Mouse (Mus musculus) intestine, embryonic 16.5 days (tissue): ENCODE results near the gene Qdpr. TPM values are rescaled to one million over a fixed set of nuclear protein-coding genes. Genes with fewer than 3 reads are reported as not detected.
"Not testable (repeated sequence)": the region's sequence is repeated elsewhere in the genome, so short reads cannot be mapped to it uniquely, and the experiment has no call there.

ENCODE experiments used
- ATAC-seq: fragments of 200-750 bp; cut with Nextera tagmentation; 2 replicates; pipeline ENCODE4 v1.8.0; 2017; ENCODE audit warnings: moderate TSS enrichment, moderate library complexity
- H3K27ac ChIP-seq: fragments of 300-500 bp; sonication (generic); 2 replicates; pipeline ENCODE4 v1.5.1; 2014; ENCODE audit warnings: mild to moderate bottlenecking, low read length
- H3K27me3 ChIP-seq: fragments of 300-500 bp; sonication (generic); replicated peaks from 2 replicates; pipeline ENCODE4 v1.6.1; 2014; ENCODE audit warnings: low read length, control low read depth, mixed read lengths; ENCODE audit not compliant: control insufficient read depth, insufficient read depth
- H3K36me3 ChIP-seq: fragments of 300-500 bp; sonication (generic); 2 replicates; pipeline ENCODE4 v1.6.1; 2014; ENCODE audit warnings: low read length, control low read depth; ENCODE audit not compliant: control insufficient read depth, insufficient read depth
- H3K4me1 ChIP-seq: fragments of 300-500 bp; sonication (generic); 2 replicates; pipeline ENCODE4 v1.6.1; 2014; ENCODE audit warnings: low read length, control low read depth, mixed read lengths; ENCODE audit not compliant: control insufficient read depth, insufficient read depth
- H3K4me2 ChIP-seq: fragments of 300-500 bp; sonication (generic); 2 replicates; pipeline ENCODE4 v1.6.1; 2014; ENCODE audit warnings: low read depth, low read length, control low read depth
- H3K4me3 ChIP-seq: fragments of 300-500 bp; sonication (generic); 2 replicates; pipeline ENCODE4 v1.5.1; 2014; ENCODE audit warnings: mild to moderate bottlenecking, low read length
- H3K9ac ChIP-seq: fragments of 300-500 bp; sonication (generic); 2 replicates; pipeline ENCODE4 v1.6.1; 2014; ENCODE audit warnings: low read depth, low read length
- H3K9me3 ChIP-seq: fragments of 300-500 bp; sonication (generic); 2 replicates; pipeline ENCODE4 v1.6.1; 2016; ENCODE audit warnings: low read length, control low read depth; ENCODE audit not compliant: control insufficient read depth
- WGBS: fragments of 180-500 bp; shearing (Covaris S2); extraction: QIAGEN DNeasy Blood & Tissue Kit; methylation state at CpG from one replicate; pipeline ENCODE4 v1.1.7; 2014; 5-methylcytosine and 5-hydroxymethylcytosine counted together
- polyA plus RNA-seq: library from polyadenylated mRNA; unstranded; fragments of >200 nt; fragmentation: Nextera tagmentation; extraction: Ambion mirVana; gene quantifications from 2 replicates; pipeline ENCODE4 v1.2.1, GENCODE M21; 2015

The Qdpr gene
- polyA plus RNA-seq, 1 experiment from 2014 or later, result 359 TPM

DNA sequence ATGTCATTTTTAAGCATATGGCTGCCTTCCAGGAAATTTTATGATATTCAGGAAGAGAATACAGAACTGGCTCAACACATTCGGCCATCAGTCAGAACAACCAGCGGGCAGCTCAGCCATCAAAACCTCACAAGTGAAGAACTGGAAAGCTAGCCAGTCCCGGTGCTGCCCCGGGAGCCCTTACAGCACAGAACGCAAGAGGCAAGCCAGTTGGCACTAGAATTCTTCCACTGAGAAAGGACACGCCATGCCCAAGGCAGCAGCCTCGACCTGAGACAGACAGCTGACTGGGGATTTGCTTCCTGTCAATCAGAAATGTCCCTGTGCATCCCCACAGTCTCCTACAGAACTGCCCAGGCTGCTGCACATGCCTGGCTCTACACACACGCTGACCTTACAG, 11.7 kb downstream of the Qdpr start:
- Histone ChIP-seq H3K27me3 (no peaks in the 10 kb centered on the region), H3K9me3 (no peaks in the 10 kb centered on the region), H3K4me3 (no peak overlapping the region), H3K27ac (no peak overlapping the region), H3K9ac (no peak overlapping the region), H3K4me1 (0 out of 2 replicates have a peak, but pooled peaks cover 8% of the 10 kb centered on the region), H3K4me2 (no peak overlapping the region), H3K36me3 (no peaks in the 10 kb centered on the region; the same call in 1 of the 2 replicates)
- 86% methylated on average over 8 of the region's 8 CpGs for WGBS
- ATAC-seq, result no peak

DNA sequence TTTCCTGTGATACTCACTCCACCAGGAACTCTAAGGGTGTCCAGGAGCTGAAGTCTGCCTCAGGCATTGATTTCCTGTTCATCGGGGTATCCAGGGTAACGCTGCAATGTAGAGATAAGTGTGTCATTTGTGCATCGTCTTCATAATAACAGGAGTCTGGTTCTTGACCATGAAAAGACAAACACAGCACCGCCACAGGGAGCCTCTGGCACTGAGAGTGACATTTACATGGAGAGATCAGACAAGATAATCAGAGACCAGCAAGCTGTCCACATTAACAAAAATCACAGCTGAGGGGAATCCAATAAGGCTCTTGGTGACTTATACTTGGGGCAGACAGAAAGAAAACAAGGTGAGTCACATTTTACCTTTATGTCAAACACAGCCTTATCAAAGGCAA, 12.2 kb downstream of the Qdpr start:
- WGBS, result 59% methylated on average over 4 of the region's 4 CpGs

DNA sequence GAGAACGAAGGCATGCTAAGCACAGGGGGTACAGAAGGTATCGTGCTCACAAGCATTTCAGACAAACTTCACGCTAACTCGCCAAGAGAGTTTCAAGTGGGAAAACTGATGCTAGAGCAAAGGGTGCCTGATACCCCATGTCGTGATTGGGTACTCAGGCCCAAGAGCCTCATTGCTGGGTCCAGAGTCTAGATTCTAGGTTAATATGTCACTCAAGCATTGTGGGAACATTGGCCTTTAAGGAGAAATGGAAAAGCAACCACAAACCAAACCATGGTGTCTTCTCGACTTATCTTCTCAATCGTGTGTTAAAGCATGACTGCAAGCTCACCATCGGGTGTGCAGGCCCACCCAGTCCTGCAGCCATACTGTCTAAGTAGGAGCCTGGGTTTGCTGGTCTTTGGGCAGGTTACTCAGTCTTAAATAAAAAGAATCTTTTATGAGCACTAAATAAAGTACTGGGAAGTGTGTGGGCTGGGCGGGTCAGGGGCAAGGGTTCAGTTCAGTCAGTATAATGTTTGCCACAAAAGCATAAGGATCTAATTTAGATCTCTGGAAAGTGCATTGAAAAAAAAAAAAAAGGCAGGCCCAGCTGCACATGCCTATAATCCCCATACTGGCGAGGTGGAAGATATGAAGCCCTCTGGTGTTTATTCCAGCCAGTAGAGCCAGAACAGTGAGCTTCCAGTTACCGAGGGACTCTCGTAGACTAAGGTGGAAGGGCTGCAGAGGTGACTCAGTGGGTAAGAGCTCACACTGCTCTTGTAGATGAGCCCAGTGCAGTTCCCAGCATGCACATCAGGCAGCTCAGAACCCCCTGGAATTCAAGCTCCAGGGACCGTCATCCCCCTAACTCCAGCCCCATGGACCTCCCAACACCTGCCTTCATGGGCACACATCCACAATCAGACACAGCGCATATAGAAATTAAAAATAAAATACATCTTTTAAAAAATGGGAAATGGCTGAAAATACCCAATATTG, 13.8 kb downstream of the Qdpr start:
- H3K9me3 ChIP-seq, result no peaks in the 10 kb centered on the region
- 74% methylated on average over 14 of the region's 14 CpGs for WGBS
- peak overlapping the region; percentile 86 for H3K27ac ChIP-seq
- H3K27me3 ChIP-seq, result no peaks in the 10 kb centered on the region
- 0 out of 2 replicates have a peak, but pooled peaks cover 8% of the 10 kb centered on the region for H3K4me1 ChIP-seq
- H3K9ac ChIP-seq, result no peak overlapping the region
- no peak overlapping the region for H3K4me2 ChIP-seq
- no peak overlapping the region for H3K4me3 ChIP-seq
- H3K36me3 ChIP-seq, result no peaks in the 10 kb centered on the region; the same call in 1 of the 2 replicates
- peak; percentile 90 for ATAC-seq

More for the DNA sequence above, 12.2 kb downstream of the Qdpr start:
- peak overlapping the region; percentile 9; the same call in 1 of the 2 replicates for H3K27ac ChIP-seq
- ATAC-seq, result no peak
- no peaks in the 10 kb centered on the region for H3K27me3 ChIP-seq
- H3K4me3 ChIP-seq, result no peak overlapping the region
- H3K9me3 ChIP-seq, result no peaks in the 10 kb centered on the region
- H3K9ac ChIP-seq, result no peak overlapping the region
- H3K4me2 ChIP-seq, result no peak overlapping the region
- H3K36me3 ChIP-seq, result no peaks in the 10 kb centered on the region; the same call in 1 of the 2 replicates
- H3K4me1 ChIP-seq, result 0 out of 2 replicates have a peak, but pooled peaks cover 8% of the 10 kb centered on the region

DNA sequence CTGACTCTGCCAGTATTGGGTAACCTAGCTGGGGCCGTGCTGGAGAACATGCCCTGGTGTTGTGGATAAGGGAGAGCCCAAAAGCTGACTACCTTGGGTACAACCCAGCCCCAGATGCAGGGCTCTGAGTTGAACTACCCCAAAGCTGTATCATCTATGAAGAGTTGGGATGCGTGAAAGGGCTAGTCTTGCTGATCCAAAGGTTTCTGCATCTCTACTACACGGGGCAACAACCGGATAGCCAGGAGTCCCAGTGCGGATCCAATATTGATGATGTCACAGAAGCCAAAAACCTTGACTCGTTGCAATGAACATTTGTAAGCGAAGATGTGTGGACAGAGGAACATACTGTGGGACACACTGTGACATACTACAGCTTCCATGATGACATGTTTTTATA, 22.1 kb downstream of the Qdpr start:
- Histone ChIP-seq H3K9me3 (no peaks in the 10 kb centered on the region), H3K4me1 (no peaks in the 10 kb centered on the region), H3K4me2 (no peak overlapping the region), H3K27ac (no peak overlapping the region), H3K27me3 (no peaks in the 10 kb centered on the region), H3K4me3 (no peak overlapping the region), H3K9ac (no peak overlapping the region), H3K36me3 (no peaks in the 10 kb centered on the region)
- ATAC-seq, result no peak
- 93% methylated on average over 7 of the region's 7 CpGs for WGBS

DNA sequence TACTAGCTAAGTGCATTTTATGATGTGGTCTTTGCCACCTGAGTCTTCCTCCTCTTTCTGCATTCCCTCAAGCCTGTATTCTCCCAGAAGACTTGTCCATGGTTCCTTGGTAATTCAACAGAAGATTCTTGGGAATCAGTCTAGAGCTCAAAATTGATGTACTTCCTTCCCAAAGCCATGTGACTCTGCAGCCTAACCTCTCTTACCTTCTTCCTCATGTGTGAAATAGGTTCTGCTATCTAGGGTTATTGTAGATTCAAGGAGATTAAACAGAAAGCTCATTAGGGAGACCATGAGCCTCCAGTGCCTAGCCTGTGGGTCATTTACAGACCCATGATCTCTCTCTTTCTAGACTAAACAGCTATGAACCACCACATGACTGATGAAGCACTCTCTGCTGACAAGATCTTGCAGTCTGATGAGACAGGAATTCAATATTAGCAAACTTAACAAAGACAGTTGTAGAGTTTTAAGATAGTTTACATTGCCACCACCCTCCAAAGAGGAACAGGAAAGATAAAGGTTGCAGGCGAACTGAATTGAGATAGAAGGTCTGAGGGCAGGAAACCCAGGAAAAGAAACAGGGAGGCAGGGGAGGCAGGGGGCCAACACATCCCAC, 23.5 kb downstream of the Qdpr start:
- Histone ChIP-seq H3K27me3 (no peaks in the 10 kb centered on the region), H3K9me3 (no peaks in the 10 kb centered on the region), H3K4me3 (no peak overlapping the region), H3K4me2 (no peak overlapping the region), H3K36me3 (no peaks in the 10 kb centered on the region), H3K9ac (no peak overlapping the region), H3K4me1 (no peaks in the 10 kb centered on the region), H3K27ac (no peak overlapping the region)
- 69% methylated on average over 1 of the region's 1 CpGs for WGBS
- ATAC-seq, result no peak

DNA sequence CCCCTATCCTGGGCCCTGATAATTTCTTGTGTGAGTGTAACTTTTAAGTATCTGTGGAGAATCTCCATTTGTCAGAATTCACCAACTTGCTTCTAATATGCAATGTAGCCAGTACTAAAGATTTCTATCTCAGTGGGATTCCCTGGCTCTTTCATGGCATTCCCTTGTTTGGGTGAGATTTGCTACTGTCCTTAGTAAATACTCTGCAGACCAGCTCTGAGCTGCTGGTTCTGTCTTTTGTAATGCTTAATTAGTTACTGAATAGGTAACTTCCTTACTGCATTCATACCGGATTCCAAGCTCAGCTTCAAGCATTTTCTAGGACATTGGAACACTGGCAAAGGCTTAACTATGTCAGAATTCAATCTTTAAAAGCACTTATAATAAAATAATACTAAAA, 24.3 kb downstream of the Qdpr start:
- H3K4me1 ChIP-seq, H3K4me3 ChIP-seq, H3K27ac ChIP-seq, H3K27me3 ChIP-seq, ATAC-seq, H3K9me3 ChIP-seq, H3K4me2 ChIP-seq, H3K36me3 ChIP-seq, H3K9ac ChIP-seq: not testable (repeated sequence)
- 55% methylated on average over 1 of the region's 1 CpGs for WGBS

DNA sequence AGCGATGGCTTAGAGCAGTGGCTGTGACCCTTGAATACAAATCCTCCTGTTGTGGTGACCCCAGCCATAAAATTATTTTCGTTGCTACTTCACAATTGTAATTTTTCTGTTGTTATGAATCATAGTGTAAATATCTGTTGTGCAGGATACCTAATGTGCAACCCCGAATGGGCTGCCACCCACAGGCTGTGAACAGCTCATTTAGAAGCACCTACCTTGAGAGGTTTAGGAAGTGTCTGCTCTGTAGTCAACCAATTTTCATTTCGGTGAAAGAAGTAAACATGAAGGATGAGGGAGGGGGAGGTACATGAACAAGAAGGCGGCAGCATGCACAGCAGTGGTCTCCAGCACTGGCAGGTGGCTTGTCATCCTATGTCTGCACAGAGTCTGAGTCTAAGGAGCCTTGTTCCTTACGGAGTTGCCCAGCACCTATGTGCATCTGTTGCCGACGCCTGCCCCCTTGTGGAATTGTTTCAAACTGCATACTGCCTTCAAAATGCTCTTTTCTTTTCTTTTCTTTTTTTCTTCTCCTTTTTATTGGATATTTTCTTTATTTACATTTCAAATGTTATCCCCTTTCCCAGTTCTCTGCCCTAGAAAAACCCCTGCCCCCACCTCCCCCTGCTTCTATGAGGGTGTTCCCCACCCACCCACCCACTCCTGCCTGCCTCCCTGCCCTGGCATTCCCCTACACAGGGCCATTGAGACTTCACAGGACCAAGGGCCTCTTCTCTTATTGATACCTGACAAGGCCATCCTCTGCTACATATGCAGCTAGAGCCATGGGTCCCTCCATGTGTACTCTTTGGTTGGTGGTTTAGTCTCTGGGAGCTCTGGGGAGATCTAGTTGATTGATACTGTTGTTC, 25.8 kb downstream of the Qdpr start:
- 37% methylated on average over 8 of the region's 8 CpGs for WGBS
- Histone ChIP-seq H3K4me2 (no peak overlapping the region), H3K27ac (no peak overlapping the region), H3K9me3 (no peaks in the 10 kb centered on the region), H3K36me3 (no peaks in the 10 kb centered on the region), H3K9ac (no peak overlapping the region), H3K27me3 (no peaks in the 10 kb centered on the region), H3K4me3 (no peak overlapping the region), H3K4me1 (no peaks in the 10 kb centered on the region)
- ATAC-seq, result no peak

DNA sequence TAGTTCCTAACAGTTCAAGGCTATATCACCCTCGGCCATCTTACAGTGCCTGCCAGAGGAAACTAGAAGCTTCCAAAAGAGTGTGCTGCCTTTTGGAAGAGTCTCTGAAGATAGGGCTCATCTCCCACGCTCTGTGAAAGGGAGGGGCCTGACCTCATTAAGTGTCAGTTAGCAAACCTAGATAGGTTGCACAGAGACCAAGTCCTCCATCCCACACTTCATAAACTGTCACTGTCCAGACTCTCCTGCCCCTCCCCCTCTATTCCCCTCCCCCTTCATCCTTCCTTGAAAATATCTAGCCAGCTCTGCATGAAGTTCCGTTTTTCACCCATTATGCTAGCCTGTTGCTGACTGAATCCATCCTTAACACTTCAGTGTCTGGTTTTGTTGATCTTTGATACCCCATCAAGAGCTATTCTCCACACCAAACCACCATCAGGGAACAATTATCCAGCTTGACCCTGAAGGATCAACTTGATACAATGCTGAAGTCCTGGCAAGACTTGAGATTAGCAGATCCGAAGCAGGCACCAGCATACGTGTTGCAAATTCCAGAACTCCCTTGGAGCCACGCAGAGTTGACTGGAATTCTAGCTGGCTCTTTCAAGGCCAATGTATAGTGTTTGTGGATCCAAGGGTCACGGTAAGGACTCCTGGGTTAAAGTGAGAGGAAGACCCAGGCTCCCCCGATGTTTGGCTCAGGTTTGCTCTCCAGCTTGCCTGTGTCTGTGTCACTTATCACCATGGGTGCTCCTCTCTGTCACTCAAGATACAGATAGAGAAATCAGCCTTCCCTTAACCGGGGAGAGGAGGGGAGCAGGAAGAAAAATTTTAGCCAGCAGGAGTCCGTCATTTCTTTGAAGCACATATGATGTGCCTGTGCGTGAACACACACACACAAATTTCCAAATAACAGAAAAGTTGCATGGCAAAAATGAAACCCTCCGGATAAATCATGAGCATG, 27.9 kb downstream of the Qdpr start:
- no peak overlapping the region for H3K4me2 ChIP-seq
- H3K4me1 ChIP-seq, result no peaks in the 10 kb centered on the region
- H3K9ac ChIP-seq, result no peak overlapping the region
- ATAC-seq, result no peak
- H3K4me3 ChIP-seq, result no peak overlapping the region
- H3K27ac ChIP-seq, result no peak overlapping the region
- no peaks in the 10 kb centered on the region for H3K36me3 ChIP-seq
- H3K27me3 ChIP-seq, result no peaks in the 10 kb centered on the region
- H3K9me3 ChIP-seq, result no peaks in the 10 kb centered on the region
- 71% methylated on average over 12 of the region's 12 CpGs for WGBS
